8 mouse cellular contexts compared by ENCODE assay signal in the genomic region with DNA sequence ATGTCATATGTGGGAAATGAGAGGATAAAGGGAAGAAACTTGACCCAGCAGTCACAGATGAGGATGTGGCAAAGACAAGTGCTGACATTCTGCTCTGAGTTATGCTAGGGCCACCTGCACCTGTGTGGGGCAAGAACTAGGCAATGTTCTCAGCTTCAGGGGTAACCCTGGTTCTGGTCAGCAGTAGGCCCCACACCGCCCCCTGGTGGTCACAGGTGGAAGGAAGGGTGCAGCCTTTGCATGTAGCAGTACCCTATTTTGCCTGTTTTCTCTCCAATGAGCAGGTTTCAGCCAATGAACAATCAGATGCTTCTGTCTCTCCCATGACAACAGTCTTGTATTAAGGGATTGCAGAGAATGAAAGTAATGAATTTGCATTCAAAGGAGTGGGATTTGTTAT. TPM values are rescaled to one million over a fixed set of nuclear protein-coding genes. Genes with fewer than 3 reads are reported as not detected.
DNase-seq lines count a peak whose midpoint lies in the region; ATAC-seq and TF ChIP-seq lines count a peak whose summit lies in the region.

No protein-coding gene starts in this region.

- TF ChIP-seq CTCF in lung, embryonic 14.5 days (IDR thresholded peaks at IDR 0.05; ENCODE audit: low read depth), result peak; percentile 96

- H3K9me3 ChIP-seq in lung, embryonic 14.5 days (ENCODE audit: low read depth, low read length), result no peaks in the 10 kb centered on the region

- 0% methylated on average over 1 of the region's 1 CpGs for WGBS in lung, embryonic 14.5 days

- H3K4me2 ChIP-seq in lung, embryonic 14.5 days, result no peak overlapping the region

- no peak overlapping the region for H3K4me3 ChIP-seq in lung, embryonic 14.5 days (ENCODE audit: low read depth, low read length)

- peaks cover 77% of the 10 kb centered on the region for H3K36me3 ChIP-seq in lung, embryonic 14.5 days (ENCODE audit: insufficient read depth)

- H3K27ac ChIP-seq in lung, embryonic 14.5 days (ENCODE audit: low read depth), result no peak overlapping the region

- no peaks in the 10 kb centered on the region for H3K4me1 ChIP-seq in lung, embryonic 14.5 days (ENCODE audit: insufficient read depth)

- DNase-seq in kidney, postnatal 14 days, result peak; percentile 76
- peak; percentile 85 for DNase-seq in lung, embryonic 14.5 days
- peak; percentile 57 for DNase-seq in right cerebral cortex, postnatal 25 days
- DNase-seq in urinary bladder, postnatal 25 days (ENCODE audit: low spot score), result peak; percentile 80

- no peaks in the 10 kb centered on the region for H3K27me3 ChIP-seq in lung, embryonic 14.5 days (ENCODE audit: insufficient read depth, low read length)

- peak; percentile 67 for ATAC-seq in CD4-positive, CD25-positive, alpha-beta regulatory T cell, adult 4 months
- ATAC-seq in activated CD4-positive, CD25-positive, alpha-beta regulatory T cell, adult 4 months, result peak; percentile 52
- ATAC-seq in common myeloid progenitor, adult 5-6 weeks (replicated peaks; ENCODE audit: low read depth, poor library complexity, severe bottlenecking), result peak; percentile 86
- peak; percentile 77 for ATAC-seq in granulocyte monocyte progenitor cell, adult 5-6 weeks (replicated peaks; ENCODE audit: poor library complexity, severe bottlenecking)
- 0 out of 2 replicates have a peak, but pooled peaks have one; percentile 21 for ATAC-seq in lung, embryonic 14.5 days (ENCODE audit: insufficient read depth)

- H3K9ac ChIP-seq in lung, embryonic 14.5 days, result no peak overlapping the region

RNA-seq across cellular contexts. Expression of a gene that starts 11.4 kb away (rescaled TPM):
- 1 to 10 TPM; 2.5 to 2.9 TPM for polyA plus RNA-seq in CD4-positive, CD25-positive, alpha-beta regulatory T cell, adult 4 months (2017; shearing (Covaris generic))
- 1 to 10 TPM; 1.5 to 2.3 TPM for polyA plus RNA-seq in activated CD4-positive, CD25-positive, alpha-beta regulatory T cell, adult 4 months (2017; shearing (Covaris generic))
- total RNA-seq in common myeloid progenitor, adult 5-6 weeks (2017), result 6.6 and 7.4 TPM in 2 replicates
- total RNA-seq in granulocyte monocyte progenitor cell, adult 5-6 weeks (2014; fragmentation: Nextera tagmentation), result 8.1 and 9.5 TPM in 2 replicates
- 8.5 and 13.3 TPM in 2 replicates for total RNA-seq in granulocyte monocyte progenitor cell, adult 5-6 weeks (2017)
- polyA plus RNA-seq in lung, embryonic 14.5 days (2014; fragmentation: Nextera tagmentation; extraction: Ambion mirVana), result 8.8 and 9.3 TPM in 2 replicates

RNA-seq across cellular contexts. Expression of a gene that starts 19.4 kb away (rescaled TPM):
- polyA plus RNA-seq in CD4-positive, CD25-positive, alpha-beta regulatory T cell, adult 4 months (2017; shearing (Covaris generic)), result 10 to 100 TPM; 19.1 to 42.0 TPM
- polyA plus RNA-seq in activated CD4-positive, CD25-positive, alpha-beta regulatory T cell, adult 4 months (2017; shearing (Covaris generic)), result 10 to 100 TPM; 21.5 to 26.4 TPM
- total RNA-seq in common myeloid progenitor, adult 5-6 weeks (2017), result 20.4 and 21.1 TPM in 2 replicates
- total RNA-seq in granulocyte monocyte progenitor cell, adult 5-6 weeks (2014; fragmentation: Nextera tagmentation), result 41.4 and 56.5 TPM in 2 replicates
- 25.3 and 34.5 TPM in 2 replicates for total RNA-seq in granulocyte monocyte progenitor cell, adult 5-6 weeks (2017)
- polyA plus RNA-seq in lung, embryonic 14.5 days (2014; fragmentation: Nextera tagmentation; extraction: Ambion mirVana), result 13.8 and 13.9 TPM in 2 replicates

RNA-seq across cellular contexts. Expression of a gene that starts 38.0 kb away (rescaled TPM):
- polyA plus RNA-seq in CD4-positive, CD25-positive, alpha-beta regulatory T cell, adult 4 months (2017; shearing (Covaris generic)), result under 1 TPM in 1 of 2 experiments, not detected in 1; 0.13 TPM
- not detected for polyA plus RNA-seq in activated CD4-positive, CD25-positive, alpha-beta regulatory T cell, adult 4 months (2017; shearing (Covaris generic))
- total RNA-seq in common myeloid progenitor, adult 5-6 weeks (2017), result not detected in 2 replicates
- not detected in 2 replicates for total RNA-seq in granulocyte monocyte progenitor cell, adult 5-6 weeks (2014; fragmentation: Nextera tagmentation)
- total RNA-seq in granulocyte monocyte progenitor cell, adult 5-6 weeks (2017), result not detected in 2 replicates
- polyA plus RNA-seq in lung, embryonic 14.5 days (2014; fragmentation: Nextera tagmentation; extraction: Ambion mirVana), result 5.3 and 5.4 TPM in 2 replicates

Comparison
In these comparisons a context has a peak if more than half of its experiments do, and no peak if none do; other contexts are left out.
1. ATAC-seq: peak in every context shown above with its lines; median percentile 86 in common myeloid progenitor, adult 5-6 weeks; 77 in granulocyte monocyte progenitor cell, adult 5-6 weeks; 67 in CD4-positive, CD25-positive, alpha-beta regulatory T cell, adult 4 months; 52 in activated CD4-positive, CD25-positive, alpha-beta regulatory T cell, adult 4 months; 21 in lung, embryonic 14.5 days.